Mouse (Mus musculus) spleen, adult 2 months (tissue): ENCODE measurements around the gene Olfr1416.

Experiments used
- CTCF ChIP-seq: fragments of 200-500 bp; IDR thresholded peaks from 2 replicates; pipeline ENCODE4 v1.5.1; 2011; ENCODE audit warnings: mild to moderate bottlenecking, inconsistent platforms; ENCODE audit not compliant: insufficient read depth, insufficient read length, insufficient replicate concordance; ENCODE audit errors: extremely low read depth
- POLR2A ChIP-seq: fragments of 200-500 bp; IDR thresholded peaks from 2 replicates; pipeline ENCODE4 v1.6.1; 2011; ENCODE audit warnings: low read depth, low read length, inconsistent platforms

- no peak for TF ChIP-seq CTCF
- no peak for TF ChIP-seq POLR2A
These were observed 49.9 kb downstream of the Olfr1416 start for GRCm38 (mm10) chr1:92434986-92435385.
